Mouse (Mus musculus) urinary bladder, postnatal 36 days (tissue): ENCODE data around the gene Dnaaf5.
A peak's percentile ranks its signal among the peaks of the same experiment; 100 is the strongest.

Experiments
- DNase-seq, 2 experiments: peaks; one replicate each; pipeline ENCODE4 v3.0.0; 2022; ENCODE audit warnings: low spot score in 2 of 2, mixed read lengths in 1 of 2

Gene Dnaaf5

DNA sequence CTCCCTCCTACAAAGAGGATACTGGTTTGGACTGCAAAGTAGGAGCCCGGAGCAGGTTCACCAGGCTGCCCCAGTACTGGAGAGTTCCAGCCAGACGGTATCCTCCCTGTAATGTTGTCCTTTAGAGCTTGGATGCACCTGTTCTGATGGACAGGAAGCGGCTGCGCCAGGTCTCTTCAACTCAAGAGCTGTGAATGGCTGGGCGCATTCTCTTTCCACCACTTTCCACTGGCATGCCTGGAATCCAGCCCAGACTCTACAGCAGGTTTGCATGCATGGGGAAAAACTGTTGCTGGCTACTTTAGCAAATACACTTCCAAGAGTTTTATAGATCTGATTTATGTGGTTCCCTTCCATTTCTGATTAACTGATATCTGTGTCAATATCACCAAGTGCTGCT is 8.7 kb upstream of the Dnaaf5 start:
- DNase-seq = no peak

DNA sequence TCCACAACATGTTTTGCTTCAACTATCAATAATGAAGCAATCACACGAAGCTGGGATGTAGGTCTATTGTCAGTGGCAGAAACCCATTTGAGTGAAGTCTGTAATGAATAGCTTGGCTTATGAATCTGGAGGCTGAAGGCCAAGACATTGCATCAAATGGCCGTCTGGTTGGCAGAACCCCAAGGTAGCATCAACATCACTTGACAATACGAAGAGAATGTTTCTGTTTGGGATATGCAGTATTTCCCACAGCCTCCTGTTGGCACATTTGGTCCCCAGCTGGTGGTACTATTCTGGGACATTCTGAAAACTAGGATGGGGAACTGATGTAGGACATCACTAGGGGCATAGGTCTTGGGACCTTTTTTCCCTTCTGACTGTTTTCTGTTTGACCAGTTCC is 6.1 kb upstream of the Dnaaf5 start:
- no peak for DNase-seq

DNA sequence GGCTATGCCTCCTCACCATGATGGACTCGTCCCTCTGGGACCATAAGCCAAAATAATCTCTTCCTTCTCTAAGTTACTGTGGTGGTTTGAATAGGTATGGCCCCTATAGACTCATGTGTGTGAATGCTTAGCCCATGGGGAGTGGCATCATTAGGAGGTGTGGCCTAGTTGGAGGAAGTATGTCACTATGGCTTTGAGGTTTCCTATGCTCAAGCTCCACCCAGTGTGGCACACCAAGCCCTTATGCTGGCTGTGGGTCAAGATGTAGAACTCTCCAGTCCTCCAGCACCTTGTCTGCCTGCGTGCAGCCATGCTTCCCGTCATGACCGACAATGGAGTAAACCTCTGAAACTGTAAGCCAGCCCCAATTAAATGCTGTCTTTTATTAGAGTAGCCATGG is 4.3 kb upstream of the Dnaaf5 start:
- DNase-seq = no peak

DNA sequence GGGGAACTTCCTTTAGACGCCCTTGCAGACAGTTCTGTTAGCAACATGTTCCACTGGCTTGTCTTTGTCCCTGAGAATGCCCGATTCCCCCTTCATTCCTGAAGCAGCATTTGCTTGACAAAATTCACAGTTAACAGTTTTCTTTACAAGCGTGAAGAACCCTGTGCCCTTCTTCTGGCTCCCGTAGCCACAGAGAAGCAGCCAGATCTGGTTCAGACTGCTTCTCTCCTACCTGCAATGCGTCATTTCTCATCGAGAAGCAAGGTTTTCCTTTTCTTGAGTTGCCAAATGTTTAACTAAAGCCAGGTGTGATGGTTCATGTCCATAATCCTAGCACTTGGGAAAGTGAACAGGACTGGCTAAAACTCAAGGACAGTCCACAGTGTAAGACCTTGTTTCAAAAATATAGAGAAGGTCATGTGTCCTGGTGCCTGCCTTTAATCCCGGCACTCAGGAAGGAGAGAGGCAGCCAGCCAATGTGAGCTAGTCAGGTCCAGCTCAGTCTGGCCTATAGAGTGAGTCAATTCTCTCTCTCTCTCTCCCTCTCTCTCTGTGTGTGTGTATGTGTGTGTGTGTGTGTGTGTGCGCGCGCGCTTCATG is 3.4 kb upstream of the Dnaaf5 start:
- DNase-seq = no peak

DNA sequence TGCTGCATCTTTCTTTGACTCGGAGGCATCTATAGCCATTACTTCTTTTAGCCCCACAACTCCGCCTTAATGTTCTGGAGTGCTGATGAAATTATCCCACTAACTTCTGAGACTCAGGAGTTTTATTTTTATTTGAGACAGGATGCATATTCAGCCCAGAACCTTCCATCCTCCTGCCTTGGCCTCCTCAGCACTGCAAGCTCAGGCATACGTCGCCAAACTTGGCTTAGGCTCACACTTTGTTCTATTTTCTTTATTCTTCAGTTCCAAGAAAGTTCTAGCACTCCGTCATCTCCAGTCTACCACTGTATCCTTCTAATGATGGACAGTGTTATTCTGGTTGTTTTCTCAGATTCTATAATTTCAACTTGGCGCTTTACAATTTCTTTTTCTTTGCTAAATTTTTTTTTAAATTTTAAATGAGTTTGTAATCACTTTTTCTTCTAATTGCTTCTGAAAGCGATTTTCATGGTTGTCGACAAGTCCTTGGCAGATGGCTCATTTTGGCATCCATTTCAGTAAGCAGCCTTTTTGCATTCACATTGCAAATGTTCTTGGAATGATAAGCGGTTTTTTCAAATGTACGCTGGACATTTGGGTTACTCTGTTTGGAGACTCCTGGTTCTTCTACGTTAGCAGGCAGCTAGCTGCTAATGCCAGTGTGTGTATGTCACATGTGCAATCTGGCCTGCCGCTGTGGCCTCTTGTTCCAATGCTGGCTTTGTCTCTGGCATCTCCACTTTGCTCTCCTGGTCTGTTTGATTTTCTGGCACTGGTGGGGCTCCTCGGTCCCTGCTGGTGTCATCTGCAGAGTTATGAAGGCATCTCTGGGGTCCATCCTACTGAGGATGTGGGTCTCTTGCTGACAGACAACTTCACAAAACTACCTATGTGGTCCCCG is 2.6 kb upstream of the Dnaaf5 start:
- DNase-seq = no peak

DNA sequence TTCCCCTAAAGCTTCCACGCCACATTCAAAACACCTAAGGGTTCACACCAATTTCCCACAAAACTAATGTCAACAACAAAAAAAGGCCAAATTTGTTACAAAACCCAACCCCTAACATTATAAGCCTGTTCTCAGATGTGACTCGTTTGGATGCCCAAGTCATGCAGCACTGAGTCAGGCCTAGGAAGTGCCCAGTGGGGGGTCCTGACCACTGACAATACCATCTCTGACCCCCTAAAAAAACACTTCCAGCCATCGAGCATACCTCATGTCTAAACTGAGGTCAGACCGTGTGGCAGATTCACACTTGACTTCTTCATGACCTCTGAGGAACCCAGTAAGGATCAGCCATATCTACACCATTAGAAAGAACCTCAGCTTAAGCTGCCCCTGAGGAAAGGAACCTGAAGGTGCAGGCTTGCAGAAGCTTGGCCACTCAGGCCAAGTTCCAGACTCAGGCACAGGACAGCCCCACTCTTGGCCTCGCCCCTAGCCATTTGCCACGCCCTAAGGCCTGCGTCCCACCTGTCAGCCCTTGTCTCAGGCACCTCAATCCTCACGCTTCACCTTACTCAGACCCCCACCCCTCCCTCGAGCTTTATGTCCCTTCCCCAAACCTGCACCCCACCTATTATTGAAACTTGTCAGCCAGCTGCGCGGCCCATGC is 884 bp upstream of the Dnaaf5 start:
- no peak for DNase-seq

DNA sequence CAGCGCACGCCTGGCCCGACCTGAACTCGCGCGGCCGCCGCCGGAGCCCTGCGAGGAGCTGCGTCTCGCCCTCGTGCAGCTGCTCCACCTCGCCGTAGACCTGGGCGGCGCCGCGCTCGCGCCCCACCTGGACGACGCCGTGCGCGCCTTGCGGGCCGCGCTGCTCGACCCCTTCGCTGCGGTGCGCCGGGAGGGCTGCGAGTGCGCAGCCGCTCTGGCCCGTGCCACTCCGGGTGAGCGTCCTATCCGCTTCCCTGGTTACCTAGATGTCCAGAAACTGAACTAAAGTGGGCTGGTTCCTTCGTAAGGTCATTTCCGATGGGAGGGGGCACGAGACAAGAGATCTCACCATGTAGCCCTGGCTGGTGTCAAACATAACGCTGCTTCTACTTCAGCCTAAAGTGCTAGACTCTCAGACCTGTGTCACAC is 594 bp downstream of the Dnaaf5 start:
- DNase-seq = peak in 1 of 2 experiments; percentile 16

DNA sequence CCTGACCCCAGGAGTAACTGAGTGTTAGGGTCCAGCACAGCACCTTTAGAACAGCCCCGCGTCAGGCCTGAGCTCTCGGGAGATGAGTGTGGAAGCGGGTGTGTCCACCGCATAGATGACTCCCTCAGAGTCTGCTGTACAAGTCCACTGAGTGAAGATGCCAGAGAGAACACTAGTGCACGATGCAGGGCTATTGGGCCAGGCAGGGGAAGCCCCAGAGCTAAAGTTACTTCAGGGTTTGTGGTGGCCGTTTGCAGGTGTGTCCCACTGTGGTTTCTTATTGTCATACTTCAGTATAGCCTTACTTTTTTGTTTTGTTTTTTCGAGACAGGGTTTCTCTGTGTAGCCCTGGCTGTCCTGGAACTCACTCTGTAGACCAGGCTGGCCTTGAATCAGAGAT is 10.9 kb downstream of the Dnaaf5 start:
- no peak for DNase-seq

DNA sequence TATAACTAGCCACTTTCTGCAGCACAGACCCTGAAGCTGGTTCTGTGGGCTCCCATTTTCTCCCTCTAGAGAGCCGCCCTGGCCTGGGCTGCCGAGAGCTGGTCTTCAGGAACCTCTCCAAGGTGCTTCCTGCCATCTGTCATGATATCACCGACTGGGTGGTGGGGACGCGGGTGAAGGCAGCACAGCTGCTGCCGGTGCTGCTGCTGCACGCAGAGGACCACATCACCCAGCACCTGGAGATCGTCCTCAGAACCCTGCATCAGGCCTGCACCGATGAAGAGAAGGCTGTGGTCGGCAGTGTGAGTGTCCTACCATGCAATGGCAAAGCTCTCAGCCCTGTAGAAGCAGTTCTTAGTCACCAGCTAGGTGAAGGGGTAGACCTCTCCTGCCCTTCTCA is 11.6 kb downstream of the Dnaaf5 start:
- no peak for DNase-seq

DNA sequence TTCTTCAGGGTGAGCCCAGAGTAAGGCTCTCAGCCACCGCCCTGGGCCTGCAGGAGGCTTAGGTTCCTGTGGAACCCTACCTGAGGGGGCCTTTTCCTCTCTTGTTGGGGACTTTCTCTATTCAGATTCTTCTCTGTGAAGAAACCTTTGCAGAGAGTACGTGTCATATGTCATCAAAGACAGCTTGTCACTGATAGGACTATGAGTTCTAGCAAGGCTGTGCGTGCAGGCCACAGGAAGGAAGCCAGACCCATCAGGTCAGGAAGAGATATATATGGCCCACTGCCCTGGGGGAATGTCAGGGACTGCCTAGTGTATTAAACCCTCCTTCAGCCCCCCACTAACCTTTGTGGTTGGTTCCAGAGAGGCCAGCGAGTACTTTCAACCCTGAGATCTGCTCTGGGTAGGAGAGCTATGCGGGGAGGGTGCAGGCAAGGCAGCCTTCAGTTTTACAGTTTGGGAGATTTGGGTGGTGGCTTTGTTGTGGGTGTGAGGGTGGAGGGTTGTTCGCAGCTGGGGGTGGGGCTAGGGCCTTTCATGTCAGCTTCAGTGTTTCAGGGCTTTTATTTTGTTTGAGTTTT is 16.8 kb downstream of the Dnaaf5 start:
- no peak for DNase-seq

DNA sequence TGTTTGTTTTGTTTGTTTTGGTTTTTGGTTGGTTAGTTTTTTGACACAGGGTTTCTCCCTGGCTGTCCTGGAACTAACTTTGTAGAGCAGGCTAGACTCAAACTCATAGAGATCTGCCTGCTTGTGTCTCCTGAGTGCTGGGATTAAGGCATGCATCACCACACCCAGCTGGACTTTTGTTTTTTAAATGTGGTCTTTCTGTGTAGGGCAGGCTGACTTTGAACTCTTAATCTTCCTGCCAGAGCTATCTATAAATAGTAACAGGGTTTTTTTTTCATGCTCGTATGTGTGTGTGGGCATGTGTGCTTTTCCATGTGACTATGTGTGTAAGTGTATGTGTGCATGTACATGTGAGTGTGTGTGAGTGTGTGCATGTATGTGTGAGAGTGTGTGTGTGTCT is 17.5 kb downstream of the Dnaaf5 start:
- no peak for DNase-seq

DNA sequence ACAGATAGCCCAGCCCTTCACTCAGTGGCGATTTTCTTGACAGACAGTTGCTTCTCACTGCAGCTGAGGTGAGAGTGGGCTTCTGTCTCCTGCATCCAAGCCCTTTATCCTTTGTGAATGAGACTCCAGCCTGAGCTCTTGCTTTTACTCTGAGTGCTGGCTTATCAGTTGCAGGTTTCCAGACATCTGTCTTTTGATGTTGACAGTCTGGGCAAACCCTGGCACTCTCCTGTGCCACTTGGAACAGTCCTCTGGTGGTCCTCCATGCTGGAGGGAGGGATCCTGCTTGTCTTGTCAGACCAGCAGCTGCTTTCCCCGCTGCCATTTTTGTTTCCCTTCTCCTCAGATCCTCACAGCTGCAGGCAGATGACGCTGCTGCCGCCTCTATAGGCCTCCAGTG is 21.9 kb downstream of the Dnaaf5 start:
- no peak for DNase-seq

DNA sequence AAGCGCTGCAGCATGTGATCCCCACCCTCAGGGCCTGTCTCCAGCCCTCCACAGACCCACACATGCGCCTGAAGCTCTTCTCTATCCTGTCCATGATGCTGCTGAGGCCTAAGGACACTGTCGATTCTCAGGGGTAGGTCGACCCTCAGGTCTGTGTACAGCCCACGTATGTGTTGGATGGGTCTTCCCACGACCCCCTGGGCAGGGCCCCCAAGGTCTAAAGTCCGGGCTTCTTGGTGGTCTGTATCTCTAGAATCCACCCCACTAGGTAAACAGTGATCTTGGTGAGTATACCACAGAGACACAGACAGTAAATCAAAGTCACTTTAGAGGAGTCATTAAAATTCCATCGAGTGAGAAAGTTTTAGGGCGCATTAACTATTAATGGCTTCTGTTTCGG is 24.1 kb downstream of the Dnaaf5 start:
- DNase-seq = no peak

DNA sequence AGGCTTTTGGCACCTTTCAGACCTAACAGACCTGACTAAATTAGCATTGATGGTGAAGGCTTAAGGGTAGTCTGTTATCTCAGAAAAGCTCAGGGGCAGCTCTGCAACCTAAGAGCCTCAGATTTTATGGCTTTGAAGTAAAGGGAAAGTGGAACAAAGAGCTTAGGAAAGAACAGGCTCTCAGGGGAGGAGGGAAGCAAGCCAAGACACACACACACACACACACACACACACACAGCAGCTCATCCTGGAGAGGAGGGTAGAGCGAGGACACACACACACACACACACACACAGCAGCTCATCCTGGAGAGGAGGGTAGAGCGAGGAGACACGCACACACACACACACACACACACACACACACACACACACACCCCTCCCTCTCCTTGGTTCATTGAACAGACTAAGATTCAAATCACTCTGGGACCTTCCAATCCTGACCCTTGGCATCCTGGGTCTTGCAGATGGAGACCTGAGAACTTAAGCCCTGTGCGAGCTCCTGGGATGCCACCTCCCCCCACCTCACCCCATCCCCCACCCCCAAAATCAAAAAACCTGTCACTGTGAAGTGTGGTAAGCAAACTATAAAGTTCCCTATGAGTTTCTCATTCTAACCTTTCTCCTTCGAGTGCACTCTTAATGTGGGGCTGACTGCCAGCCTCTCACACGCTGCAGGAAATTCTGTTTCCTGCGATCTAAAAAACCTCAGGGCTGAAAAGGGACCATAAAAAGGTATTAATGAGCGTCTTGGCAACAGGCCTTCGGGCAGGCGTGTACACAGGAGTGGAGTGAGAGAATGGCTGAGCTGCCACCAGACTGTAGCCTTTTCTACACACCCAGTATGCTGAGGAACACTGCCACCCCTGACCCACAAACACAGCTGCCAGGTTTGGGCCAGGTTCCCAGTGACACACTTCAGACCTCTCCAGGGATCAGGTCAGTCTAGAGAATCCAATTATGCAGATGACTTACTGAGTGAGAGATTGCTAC is 24.8 kb downstream of the Dnaaf5 start:
- DNase-seq = peak in 1 of 2 experiments; percentile 64

DNA sequence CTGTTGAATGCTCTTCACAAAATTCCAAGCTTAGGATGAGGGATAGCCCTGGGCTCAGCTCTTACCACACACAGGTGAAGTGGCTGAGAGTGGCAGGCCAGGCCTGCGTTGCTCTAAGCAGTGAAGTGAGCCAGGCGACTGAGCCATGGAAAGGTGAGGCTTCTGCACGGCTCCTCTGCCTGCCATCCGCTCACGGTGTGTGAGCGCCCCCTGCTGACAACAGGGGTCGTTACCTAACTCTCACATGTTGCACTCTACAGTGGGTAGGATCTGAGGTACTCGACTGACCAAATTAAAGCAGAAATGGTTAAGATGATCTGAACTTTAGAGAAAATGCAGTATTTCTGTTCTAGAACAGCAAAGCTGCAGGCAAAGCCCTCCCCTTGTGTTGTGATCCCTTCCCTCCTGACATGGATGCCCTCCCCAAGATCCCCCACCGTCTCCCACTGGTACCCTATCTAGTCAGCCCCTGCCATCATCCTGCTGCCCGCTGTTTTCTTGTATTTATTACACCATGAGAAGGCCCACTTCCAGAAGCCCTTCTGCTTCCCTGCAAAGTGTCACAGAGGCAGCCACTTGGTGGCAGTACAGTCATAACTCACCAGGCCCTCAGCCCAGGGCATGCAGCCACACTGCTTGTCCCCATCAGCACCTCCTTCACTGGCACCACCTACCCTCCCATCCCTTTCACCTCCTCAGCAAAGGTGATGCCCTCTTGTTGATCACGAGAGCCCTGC is 29.0 kb downstream of the Dnaaf5 start:
- peak; percentile 55 to 74 for DNase-seq

DNA sequence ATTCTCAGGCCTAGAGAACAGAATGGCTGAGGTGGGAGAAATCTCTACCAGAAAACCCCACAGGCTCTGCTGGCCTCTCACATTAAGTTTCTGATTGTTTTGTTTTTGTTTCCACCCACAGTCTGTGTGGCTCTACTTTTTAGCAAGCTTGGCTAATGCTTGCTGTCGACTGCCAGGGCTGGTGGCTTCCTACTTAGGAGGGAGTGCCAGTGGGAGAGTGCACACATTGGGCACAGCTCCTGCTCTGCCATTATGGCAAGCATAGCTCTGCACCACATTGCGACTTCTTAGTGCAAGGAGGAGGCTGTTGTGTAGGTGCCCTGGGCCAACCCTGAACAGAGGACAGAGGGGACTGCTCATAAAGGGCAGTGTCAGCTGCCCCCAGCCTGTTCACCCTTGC is 33.1 kb downstream of the Dnaaf5 start:
- DNase-seq = no peak

DNA sequence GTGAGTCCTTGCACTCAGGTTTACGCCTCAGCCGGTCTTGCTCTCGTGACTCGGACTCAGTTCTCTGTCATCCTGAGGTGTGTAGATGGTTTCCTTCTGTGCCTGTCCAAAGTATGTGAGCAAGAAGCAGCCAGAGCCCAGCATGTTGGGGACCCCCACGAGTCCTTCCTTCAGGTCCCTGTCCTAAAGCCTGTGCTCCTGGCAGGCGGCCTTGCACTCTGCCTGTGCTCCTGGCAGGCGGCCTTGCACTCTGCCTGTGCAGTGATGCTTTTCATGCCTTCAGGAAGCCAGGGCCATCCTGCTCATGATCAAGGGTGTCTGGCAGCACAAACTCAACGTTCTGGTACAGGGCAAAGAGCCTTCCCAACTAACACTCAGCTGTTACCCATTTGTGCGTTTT is 33.6 kb downstream of the Dnaaf5 start:
- DNase-seq = no peak

DNA sequence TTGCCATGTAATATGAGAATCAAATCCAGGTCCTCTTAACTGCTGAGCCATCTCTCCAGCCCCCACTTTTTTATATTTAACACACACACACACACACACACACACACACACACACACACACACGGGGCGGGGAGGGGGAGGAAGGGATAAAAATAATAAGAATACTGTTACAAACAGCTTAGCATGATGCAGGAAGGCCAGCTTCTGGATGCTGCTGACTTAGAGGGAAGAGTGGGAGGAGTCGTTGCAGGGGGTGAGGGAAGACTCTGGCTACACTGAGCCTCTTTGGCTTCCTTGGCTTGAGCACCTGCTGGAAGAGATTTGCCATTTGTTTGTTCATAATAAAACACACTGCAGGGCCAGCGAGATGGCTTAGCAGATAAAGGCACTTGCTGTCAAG is 34.9 kb downstream of the Dnaaf5 start:
- DNase-seq = no peak

DNA sequence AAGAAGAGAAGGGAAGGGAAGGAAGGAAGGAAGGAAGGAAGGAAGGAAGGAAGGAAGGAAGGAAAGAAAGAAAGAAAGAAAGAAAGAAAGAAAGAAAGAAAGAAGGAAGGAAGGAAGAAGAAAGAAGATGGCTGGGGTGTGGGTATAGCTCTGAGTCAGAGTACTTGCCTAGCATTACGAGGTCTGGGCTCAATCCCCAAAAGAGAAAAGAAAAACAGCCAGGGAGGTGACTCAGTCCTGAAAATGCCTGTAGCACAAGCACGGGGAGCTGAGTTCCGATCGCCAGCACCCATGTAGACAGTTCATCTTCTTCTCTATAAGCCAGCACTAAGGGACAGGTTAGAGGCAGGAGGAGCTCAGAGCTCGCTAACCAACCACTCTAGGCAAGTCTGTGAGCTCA is 39.7 kb downstream of the Dnaaf5 start:
- DNase-seq = no peak

DNA sequence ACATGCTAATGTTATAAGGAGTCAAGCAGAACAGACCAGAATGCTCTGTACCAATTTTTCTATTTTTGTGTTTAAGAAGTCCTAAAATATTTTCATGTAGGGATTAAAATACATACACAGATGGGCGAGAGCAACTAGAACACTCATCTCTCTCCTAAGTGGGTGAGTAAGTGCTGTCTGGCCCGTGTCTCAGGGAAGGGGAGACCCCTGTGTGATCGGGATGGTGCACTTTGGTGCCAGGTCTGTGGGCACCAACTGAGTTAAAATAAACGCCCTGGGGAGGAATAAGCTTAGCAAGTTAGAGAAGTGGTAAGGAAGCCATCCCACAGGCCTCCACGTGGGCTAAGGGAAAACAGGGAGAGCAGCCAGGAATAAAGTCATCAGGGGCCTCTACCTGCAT is 40.9 kb downstream of the Dnaaf5 start:
- no peak for DNase-seq

DNA sequence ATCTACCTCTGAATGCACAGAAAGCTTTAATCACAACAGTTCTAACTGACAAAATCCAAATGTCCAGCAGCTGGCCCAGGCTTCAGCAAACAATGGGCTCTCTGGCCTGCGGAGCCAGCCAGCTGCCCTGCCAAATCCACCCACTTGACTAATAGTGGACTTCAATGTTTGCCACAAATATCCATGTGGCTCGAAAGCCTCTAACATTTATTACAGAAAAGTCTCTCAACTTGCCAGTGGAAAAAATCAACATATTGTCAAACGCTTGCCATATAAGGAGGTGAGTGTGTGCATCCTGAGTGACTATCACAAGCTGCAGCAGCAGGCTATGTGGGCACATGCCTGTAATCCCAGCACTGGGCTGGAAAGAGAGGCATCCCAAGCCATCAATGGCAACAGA is 48.8 kb downstream of the Dnaaf5 start:
- no peak for DNase-seq
